In genomic region chr7:76474233-76474632, GRCm38 (mm10) we compare ENCODE assay signal across 15 mouse cellular contexts.
DNase-seq lines count a peak whose midpoint lies in the region; ATAC-seq lines count a peak whose summit lies in the region.
"Had no signal": no experiment of that assay in that cellular context is flagged by ENCODE, and none has a peak within 500 bp of the region (broad histone marks: within the 10 kb centered on the region; RNA-seq: fewer than 3 reads in every experiment).

No protein-coding gene starts in this region.

- 47% methylated on average over 6 of the region's 6 CpGs for WGBS in hindbrain, embryonic 11.5 days
- WGBS in hindbrain, embryonic 16.5 days = 31% methylated on average over 6 of the region's 6 CpGs
- WGBS in midbrain, embryonic 15.5 days = 30% methylated on average over 6 of the region's 6 CpGs
- 52% methylated on average over 6 of the region's 6 CpGs for WGBS in midbrain, embryonic 11.5 days
- 47% methylated on average over 6 of the region's 6 CpGs for WGBS in embryonic facial prominence, embryonic 10.5 days

- H3K36me3 ChIP-seq in hindbrain, embryonic 11.5 days (ENCODE audit: control insufficient read depth, insufficient read depth, low read length) = no peaks in the 10 kb centered on the region
- H3K36me3 ChIP-seq in hindbrain, embryonic 16.5 days (ENCODE audit: control insufficient read depth, insufficient read depth, low read length) = no peaks in the 10 kb centered on the region
- no peaks in the 10 kb centered on the region for H3K36me3 ChIP-seq in midbrain, embryonic 15.5 days (replicated peaks)
- H3K36me3 ChIP-seq in midbrain, embryonic 11.5 days (ENCODE audit: control insufficient read depth, insufficient read depth, low read length) = no peaks in the 10 kb centered on the region
- no peaks in the 10 kb centered on the region for H3K36me3 ChIP-seq in embryonic facial prominence, embryonic 10.5 days (replicated peaks)
- H3K36me3 ChIP-seq: G1E; heart, embryonic 10.5 days had no signal

- DNase-seq in hindbrain, embryonic 11.5 days (ENCODE audit: low spot score) = peak; percentile 3
- DNase-seq in midbrain, embryonic 11.5 days (ENCODE audit: low spot score, missing footprints) = no peak
- DNase-seq in embryonic facial prominence, embryonic 10.5 days (ENCODE audit: low spot score) = peak; percentile 15
- peak; percentile 19 for DNase-seq in retina, postnatal 1 day
- DNase-seq in cerebellum, adult 11 months = no peak
- DNase-seq: adrenal gland, postnatal 25 days; cerebellum, postnatal 36 days; gastrocnemius, postnatal 10 days; kidney, adult 9 months had no signal

- ATAC-seq in hindbrain, embryonic 11.5 days (ENCODE audit: low FRiP score) = no peak
- ATAC-seq in hindbrain, embryonic 16.5 days = no peak
- 0 out of 2 replicates have a peak, but pooled peaks have one; percentile 24 for ATAC-seq in midbrain, embryonic 15.5 days (replicated peaks)
- ATAC-seq in midbrain, embryonic 11.5 days (ENCODE audit: low FRiP score) = no peak
- ATAC-seq: forebrain, embryonic 16.5 days had no signal

- H3K4me3 ChIP-seq in hindbrain, embryonic 11.5 days (ENCODE audit: low read depth, low read length) = no peak overlapping the region
- H3K4me3 ChIP-seq in hindbrain, embryonic 16.5 days (ENCODE audit: low read length) = no peak overlapping the region
- H3K4me3 ChIP-seq in midbrain, embryonic 15.5 days = no peak overlapping the region
- H3K4me3 ChIP-seq in midbrain, embryonic 11.5 days (ENCODE audit: low read depth, low read length) = no peak overlapping the region
- no peak overlapping the region for H3K4me3 ChIP-seq in embryonic facial prominence, embryonic 10.5 days
- H3K4me3 ChIP-seq: heart, embryonic 10.5 days had no signal

- no peaks in the 10 kb centered on the region for H3K9me3 ChIP-seq in hindbrain, embryonic 11.5 days (ENCODE audit: control insufficient read depth, low read length)
- no peaks in the 10 kb centered on the region for H3K9me3 ChIP-seq in hindbrain, embryonic 16.5 days (ENCODE audit: control insufficient read depth, low read length)
- H3K9me3 ChIP-seq in midbrain, embryonic 15.5 days = no peaks in the 10 kb centered on the region
- H3K9me3 ChIP-seq in midbrain, embryonic 11.5 days (ENCODE audit: control insufficient read depth, low read length) = no peaks in the 10 kb centered on the region
- no peaks in the 10 kb centered on the region for H3K9me3 ChIP-seq in embryonic facial prominence, embryonic 10.5 days
- H3K9me3 ChIP-seq: G1E; heart, embryonic 10.5 days had no signal

- H3K27me3 ChIP-seq in hindbrain, embryonic 11.5 days (ENCODE audit: control insufficient read depth, insufficient read depth, low read length) = no peaks in the 10 kb centered on the region
- H3K27me3 ChIP-seq in hindbrain, embryonic 16.5 days (replicated peaks; ENCODE audit: control insufficient read depth, insufficient read depth, low read length) = no peaks in the 10 kb centered on the region
- H3K27me3 ChIP-seq in midbrain, embryonic 15.5 days (replicated peaks) = no peaks in the 10 kb centered on the region
- H3K27me3 ChIP-seq in midbrain, embryonic 11.5 days (ENCODE audit: control insufficient read depth, insufficient read depth, low read length) = no peaks in the 10 kb centered on the region
- H3K27me3 ChIP-seq in embryonic facial prominence, embryonic 10.5 days (replicated peaks; ENCODE audit: low read depth, poor library complexity, severe bottlenecking) = no peaks in the 10 kb centered on the region

- H3K4me2 ChIP-seq in hindbrain, embryonic 11.5 days (replicated peaks; ENCODE audit: low read depth, low read length) = no peak overlapping the region
- no peak overlapping the region for H3K4me2 ChIP-seq in hindbrain, embryonic 16.5 days (ENCODE audit: low read length)
- H3K4me2 ChIP-seq in midbrain, embryonic 15.5 days = no peak overlapping the region
- H3K4me2 ChIP-seq in midbrain, embryonic 11.5 days = no peak overlapping the region

- no peak overlapping the region for H3K27ac ChIP-seq in hindbrain, embryonic 11.5 days (ENCODE audit: low read depth, low read length)
- no peak overlapping the region for H3K27ac ChIP-seq in hindbrain, embryonic 16.5 days (ENCODE audit: low read depth, low read length)
- H3K27ac ChIP-seq in midbrain, embryonic 15.5 days = no peak overlapping the region
- no peak overlapping the region for H3K27ac ChIP-seq in midbrain, embryonic 11.5 days (ENCODE audit: low read depth, low read length)
- H3K27ac ChIP-seq in embryonic facial prominence, embryonic 10.5 days (replicated peaks) = no peak overlapping the region
- H3K27ac ChIP-seq: heart, embryonic 10.5 days; liver, embryonic 14.5 days had no signal

- no peaks in the 10 kb centered on the region for H3K4me1 ChIP-seq in hindbrain, embryonic 11.5 days (replicated peaks; ENCODE audit: control insufficient read depth, insufficient read depth, low read length)
- H3K4me1 ChIP-seq in hindbrain, embryonic 16.5 days (ENCODE audit: control insufficient read depth, insufficient read depth, low read depth, low read length) = no peaks in the 10 kb centered on the region
- peaks cover 6% of the 10 kb centered on the region; the same call in 1 of the 2 replicates for H3K4me1 ChIP-seq in midbrain, embryonic 15.5 days
- no peaks in the 10 kb centered on the region; the same call in 1 of the 2 replicates for H3K4me1 ChIP-seq in midbrain, embryonic 11.5 days (ENCODE audit: control insufficient read depth, insufficient read depth, low read length)
- 0 out of 2 replicates have a peak, but pooled peaks cover 4% of the 10 kb centered on the region for H3K4me1 ChIP-seq in embryonic facial prominence, embryonic 10.5 days
- H3K4me1 ChIP-seq: heart, embryonic 10.5 days had no signal

- H3K9ac ChIP-seq in hindbrain, embryonic 11.5 days (ENCODE audit: low read depth, low read length) = no peak overlapping the region
- H3K9ac ChIP-seq in hindbrain, embryonic 16.5 days (ENCODE audit: low read depth, low read length) = no peak overlapping the region
- H3K9ac ChIP-seq in midbrain, embryonic 15.5 days = no peak overlapping the region
- no peak overlapping the region for H3K9ac ChIP-seq in midbrain, embryonic 11.5 days (ENCODE audit: low read length)
- H3K9ac ChIP-seq: liver, embryonic 14.5 days had no signal

Comparison
In these comparisons a context has a peak if more than half of its experiments do, and no peak if none do; other contexts are left out.
1. DNase-seq: peak in hindbrain, embryonic 11.5 days (single experiment), embryonic facial prominence, embryonic 10.5 days (single experiment) and retina, postnatal 1 day (single experiment); none in midbrain, embryonic 11.5 days (single experiment) and cerebellum, adult 11 months (single experiment).